In genomic region chr11:69863729-69864128, GRCm38 (mm10) we compare ENCODE assay signal across 15 mouse cellular contexts. TPM values are rescaled to one million over a fixed set of nuclear protein-coding genes. Genes with fewer than 3 reads are reported as not detected.
DNase-seq lines count a peak whose midpoint lies in the region; ATAC-seq and TF ChIP-seq lines count a peak whose summit lies in the region.
"Not testable (repeated sequence)": the region's sequence is repeated elsewhere in the genome, so short reads cannot be mapped to it uniquely, and the experiment has no call there.
"Had no signal": no experiment of that assay in that cellular context is flagged by ENCODE, and none has a peak within 500 bp of the region (broad histone marks: within the 10 kb centered on the region; RNA-seq: fewer than 3 reads in every experiment).

No protein-coding gene starts in this region.

- not testable (repeated sequence) for TF ChIP-seq CTCF in liver, embryonic 14.5 days (IDR thresholded peaks at IDR 0.05; ENCODE audit: low read depth)

- H3K9ac ChIP-seq in heart, embryonic 12.5 days; heart, embryonic 16.5 days (ENCODE audit: low read length); liver, embryonic 16.5 days (ENCODE audit: low read depth, low read length): not testable (repeated sequence)
- H3K9ac ChIP-seq in liver, embryonic 12.5 days = peak overlapping the region; percentile 61
- H3K9ac ChIP-seq in liver, embryonic 14.5 days (replicated peaks) = peak overlapping the region; percentile 43

- H3K4me3 ChIP-seq in heart, embryonic 12.5 days; heart, embryonic 16.5 days (ENCODE audit: low read length); liver, embryonic 14.5 days (ENCODE audit: insufficient read depth in 1 of 2, low read depth in 2 of 2, low read length in 2 of 2); liver, embryonic 16.5 days (ENCODE audit: low read depth, low read length): not testable (repeated sequence)
- peak overlapping the region; percentile 2; the same call in 1 of the 2 replicates for H3K4me3 ChIP-seq in liver, embryonic 12.5 days

- not testable (repeated sequence) for H3K36me3 ChIP-seq in heart, embryonic 12.5 days; heart, embryonic 16.5 days (ENCODE audit: control insufficient read depth, insufficient read depth); liver, embryonic 12.5 days; liver, embryonic 14.5 days (replicated peaks; ENCODE audit: control insufficient read depth, insufficient read depth, low read depth); liver, embryonic 16.5 days (ENCODE audit: control insufficient read depth, insufficient read depth)

- peak overlapping the region; percentile 33; the same call in 1 of the 2 replicates for H3K4me2 ChIP-seq in heart, embryonic 12.5 days
- H3K4me2 ChIP-seq in heart, embryonic 16.5 days (ENCODE audit: low read depth, low read length) = not testable (repeated sequence)
- peak overlapping the region; percentile 61 for H3K4me2 ChIP-seq in liver, embryonic 12.5 days
- H3K4me2 ChIP-seq in liver, embryonic 14.5 days (ENCODE audit: low read depth) = peak overlapping the region; percentile 50
- peak overlapping the region; percentile 36 for H3K4me2 ChIP-seq in liver, embryonic 16.5 days (ENCODE audit: low read depth, low read length)

- not testable (repeated sequence) for ATAC-seq in heart, embryonic 12.5 days (ENCODE audit: insufficient number of reproducible peaks, low FRiP score)
- ATAC-seq in heart, embryonic 16.5 days (replicated peaks; ENCODE audit: extremely low read depth, insufficient read depth, low FRiP score) = peak; percentile 52
- peak; percentile 61 for ATAC-seq in liver, embryonic 12.5 days
- peak; percentile 51; the same call in 1 of the 2 replicates for ATAC-seq in liver, embryonic 14.5 days (ENCODE audit: insufficient read depth)
- peak; percentile 58 for ATAC-seq in liver, embryonic 16.5 days (ENCODE audit: low read depth)

- DNase-seq in liver, embryonic 14.5 days (ENCODE audit: low read depth in 3 of 3, low spot score in 3 of 3) = not testable (repeated sequence)

- not testable (repeated sequence) for TF ChIP-seq EP300 in liver, embryonic 14.5 days (IDR thresholded peaks at IDR 0.05; ENCODE audit: low read depth)

- H3K27ac ChIP-seq in heart, embryonic 12.5 days (ENCODE audit: poor library complexity, severe bottlenecking) = peak overlapping the region; percentile 66
- not testable (repeated sequence) for H3K27ac ChIP-seq in heart, embryonic 16.5 days (ENCODE audit: low read length)
- peak overlapping the region; percentile 84 for H3K27ac ChIP-seq in liver, embryonic 12.5 days
- H3K27ac ChIP-seq in liver, embryonic 14.5 days = peak overlapping the region; percentile 77
- peak overlapping the region; percentile 68; the same call in 1 of the 2 replicates for H3K27ac ChIP-seq in liver, embryonic 16.5 days (ENCODE audit: low read length)

- WGBS in heart, embryonic 12.5 days = 78% methylated on average over 3 of the region's 3 CpGs
- 38% methylated on average over 3 of the region's 3 CpGs for WGBS in heart, embryonic 16.5 days
- WGBS in liver, embryonic 12.5 days (ENCODE audit: insufficient replicate concordance) = 74% methylated on average over 3 of the region's 3 CpGs
- 60% methylated on average over 3 of the region's 3 CpGs for WGBS in liver, embryonic 14.5 days (ENCODE audit: insufficient replicate concordance)
- WGBS in liver, embryonic 16.5 days (ENCODE audit: insufficient replicate concordance) = 71% methylated on average over 3 of the region's 3 CpGs

- H3K27me3 ChIP-seq in heart, embryonic 12.5 days (replicated peaks) = peaks cover 14% of the 10 kb centered on the region
- not testable (repeated sequence) for H3K27me3 ChIP-seq in heart, embryonic 16.5 days (ENCODE audit: control insufficient read depth, insufficient read depth, low read length); liver, embryonic 14.5 days (ENCODE audit: control insufficient read depth, insufficient read depth, low read length); liver, embryonic 16.5 days (ENCODE audit: control insufficient read depth, insufficient read depth, low read depth, low read length)
- H3K27me3 ChIP-seq in liver, embryonic 12.5 days (replicated peaks) = peaks cover 14% of the 10 kb centered on the region

- H3K4me1 ChIP-seq in heart, embryonic 12.5 days (replicated peaks); heart, embryonic 16.5 days (ENCODE audit: control insufficient read depth, insufficient read depth, low read length): not testable (repeated sequence)
- peaks cover 45% of the 10 kb centered on the region for H3K4me1 ChIP-seq in liver, embryonic 12.5 days
- peaks cover 28 to 34% of the 10 kb centered on the region in 2 experiments for H3K4me1 ChIP-seq in liver, embryonic 14.5 days (replicated peaks; ENCODE audit: control insufficient read depth in 2 of 2, insufficient read depth in 2 of 2, low read length in 1 of 2)
- H3K4me1 ChIP-seq in liver, embryonic 16.5 days (ENCODE audit: control insufficient read depth, low read depth, low read length) = peaks cover 34% of the 10 kb centered on the region

- not testable (repeated sequence) for H3K9me3 ChIP-seq in heart, embryonic 12.5 days (replicated peaks); heart, embryonic 16.5 days (replicated peaks; ENCODE audit: control insufficient read depth, low read length); liver, embryonic 12.5 days (replicated peaks); liver, embryonic 14.5 days (ENCODE audit: control insufficient read depth, low read length); liver, embryonic 16.5 days (replicated peaks; ENCODE audit: control insufficient read depth, low read length)

RNA-seq across cellular contexts. Expression of gene Tnk1, which starts 5.2 kb away (rescaled TPM):
- polyA plus RNA-seq in heart, embryonic 12.5 days (2016; fragmentation: Nextera tagmentation; extraction: Ambion mirVana) = 0.28 and 0.32 TPM in 2 replicates
- 0.26 and 0.90 TPM in 2 replicates for polyA plus RNA-seq in heart, embryonic 16.5 days (2015; fragmentation: Nextera tagmentation; extraction: Ambion mirVana)
- 1.2 and 1.4 TPM in 2 replicates for polyA plus RNA-seq in liver, embryonic 12.5 days (2016; fragmentation: Nextera tagmentation; extraction: Ambion mirVana)
- 1.2 TPM in 2 replicates for polyA plus RNA-seq in liver, embryonic 14.5 days (2012; rRNA removed)
- polyA plus RNA-seq in liver, embryonic 14.5 days (2014; fragmentation: Nextera tagmentation; extraction: Ambion mirVana) = 0.43 and 0.80 TPM in 2 replicates
- polyA plus RNA-seq in liver, embryonic 16.5 days (2015; fragmentation: Nextera tagmentation; extraction: Ambion mirVana) = 0.74 and 0.96 TPM in 2 replicates
- polyA plus RNA-seq: C2C12 had no signal

RNA-seq across cellular contexts. Expression of gene Tmem95, which starts 14.1 kb away (rescaled TPM):
- polyA plus RNA-seq in heart, embryonic 12.5 days (2016; fragmentation: Nextera tagmentation; extraction: Ambion mirVana) = not detected in 2 replicates
- polyA plus RNA-seq in heart, embryonic 16.5 days (2015; fragmentation: Nextera tagmentation; extraction: Ambion mirVana) = not detected in 2 replicates
- not detected in 2 replicates for polyA plus RNA-seq in liver, embryonic 12.5 days (2016; fragmentation: Nextera tagmentation; extraction: Ambion mirVana)
- polyA plus RNA-seq in liver, embryonic 14.5 days (2012; rRNA removed) = not detected in 2 replicates
- not detected in 2 replicates for polyA plus RNA-seq in liver, embryonic 14.5 days (2014; fragmentation: Nextera tagmentation; extraction: Ambion mirVana)
- not detected in 2 replicates for polyA plus RNA-seq in liver, embryonic 16.5 days (2015; fragmentation: Nextera tagmentation; extraction: Ambion mirVana)
- polyA plus RNA-seq: adrenal gland, adult 2 months; brain, embryonic 14.5 days; C2C12; embryonic facial prominence, embryonic 11.5 days; embryonic facial prominence, embryonic 13.5 days; erythroblast, embryonic 14.5 days; forebrain, embryonic 10.5 days; forebrain, embryonic 12.5 days; forebrain, embryonic 14.5 days; forebrain, embryonic 16.5 days had no signal

RNA-seq across cellular contexts. Expression of gene Kctd11, which starts 17.5 kb away (rescaled TPM):
- 4.1 and 4.5 TPM in 2 replicates for polyA plus RNA-seq in heart, embryonic 12.5 days (2016; fragmentation: Nextera tagmentation; extraction: Ambion mirVana)
- polyA plus RNA-seq in heart, embryonic 16.5 days (2015; fragmentation: Nextera tagmentation; extraction: Ambion mirVana) = 3.9 and 4.3 TPM in 2 replicates
- polyA plus RNA-seq in liver, embryonic 12.5 days (2016; fragmentation: Nextera tagmentation; extraction: Ambion mirVana) = 1.3 TPM in 2 replicates
- 0.93 TPM in 2 replicates for polyA plus RNA-seq in liver, embryonic 14.5 days (2012; rRNA removed)
- polyA plus RNA-seq in liver, embryonic 14.5 days (2014; fragmentation: Nextera tagmentation; extraction: Ambion mirVana) = 0.53 and 1.00 TPM in 2 replicates
- polyA plus RNA-seq in liver, embryonic 16.5 days (2015; fragmentation: Nextera tagmentation; extraction: Ambion mirVana) = 1.3 and 1.4 TPM in 2 replicates

RNA-seq across cellular contexts. Expression of gene Plscr3, which starts 17.6 kb away (rescaled TPM):
- polyA plus RNA-seq in heart, embryonic 12.5 days (2016; fragmentation: Nextera tagmentation; extraction: Ambion mirVana) = 77.9 and 82.3 TPM in 2 replicates
- polyA plus RNA-seq in heart, embryonic 16.5 days (2015; fragmentation: Nextera tagmentation; extraction: Ambion mirVana) = 72.1 and 74.9 TPM in 2 replicates
- polyA plus RNA-seq in liver, embryonic 12.5 days (2016; fragmentation: Nextera tagmentation; extraction: Ambion mirVana) = 37.0 and 37.7 TPM in 2 replicates
- 18.0 and 20.0 TPM in 2 replicates for polyA plus RNA-seq in liver, embryonic 14.5 days (2012; rRNA removed)
- polyA plus RNA-seq in liver, embryonic 14.5 days (2014; fragmentation: Nextera tagmentation; extraction: Ambion mirVana) = 22.8 and 25.0 TPM in 2 replicates
- 22.0 and 27.8 TPM in 2 replicates for polyA plus RNA-seq in liver, embryonic 16.5 days (2015; fragmentation: Nextera tagmentation; extraction: Ambion mirVana)

RNA-seq across cellular contexts. Expression of gene Tmem256, which starts 25.4 kb away (rescaled TPM):
- 289 and 297 TPM in 2 replicates for polyA plus RNA-seq in heart, embryonic 12.5 days (2016; fragmentation: Nextera tagmentation; extraction: Ambion mirVana)
- polyA plus RNA-seq in heart, embryonic 16.5 days (2015; fragmentation: Nextera tagmentation; extraction: Ambion mirVana) = 258 and 323 TPM in 2 replicates
- polyA plus RNA-seq in liver, embryonic 12.5 days (2016; fragmentation: Nextera tagmentation; extraction: Ambion mirVana) = 330 and 338 TPM in 2 replicates
- polyA plus RNA-seq in liver, embryonic 14.5 days (2012; rRNA removed) = 143 and 197 TPM in 2 replicates
- polyA plus RNA-seq in liver, embryonic 14.5 days (2014; fragmentation: Nextera tagmentation; extraction: Ambion mirVana) = 384 and 393 TPM in 2 replicates
- 404 and 413 TPM in 2 replicates for polyA plus RNA-seq in liver, embryonic 16.5 days (2015; fragmentation: Nextera tagmentation; extraction: Ambion mirVana)
